Mouse (Mus musculus) brain, embryonic 14.5 days (tissue): ENCODE results near the gene Hba-x.

Source experiments
- CTCF ChIP-seq: fragments of 200-500 bp; IDR thresholded peaks from 2 replicates; pipeline ENCODE4 v1.5.1; 2012; ENCODE audit warnings: inconsistent platforms, mild to moderate bottlenecking, moderate library complexity, borderline replicate concordance; ENCODE audit not compliant: insufficient read depth, insufficient read length; ENCODE audit errors: extremely low read depth
- POLR2A ChIP-seq: fragments of 200-500 bp; IDR thresholded peaks from 2 replicates; pipeline ENCODE4 v1.6.1; 2012; ENCODE audit warnings: mild to moderate bottlenecking, inconsistent platforms, borderline replicate concordance; ENCODE audit not compliant: poor library complexity, insufficient read depth, insufficient read length, severe bottlenecking; ENCODE audit errors: extremely low read depth

- TF ChIP-seq CTCF (peak; percentile 73), POLR2A (no peak)
Measured at GRCm38 (mm10) chr11:32236712-32237410, 39.3 kb upstream of the Hba-x start.
